In the genomic region with DNA sequence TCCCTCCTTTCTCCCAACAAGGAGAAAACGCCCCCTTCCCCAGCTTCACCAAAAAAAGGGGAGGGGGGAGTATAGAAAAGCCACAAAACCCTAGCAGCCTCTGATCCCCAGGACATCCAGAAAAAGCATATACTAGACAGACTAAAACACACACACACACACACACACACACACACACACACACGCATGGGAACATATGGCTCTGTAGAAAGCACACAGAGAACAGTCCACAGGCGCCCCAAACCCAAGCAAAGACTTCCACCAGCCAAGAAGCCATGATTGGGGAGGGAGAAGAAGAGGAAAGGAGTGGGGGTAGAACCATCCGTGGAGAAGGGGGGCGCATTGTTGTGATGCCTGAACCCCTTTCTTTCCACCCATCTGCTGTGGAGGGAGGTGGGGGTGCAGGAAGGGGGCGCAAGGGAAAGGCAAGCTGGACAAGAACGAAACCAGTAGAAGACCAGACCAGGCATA, we compare ENCODE assay signal across 8 mouse cellular contexts. TPM values are rescaled to one million over a fixed set of nuclear protein-coding genes. Genes with fewer than 3 reads are reported as not detected.
DNase-seq lines count a peak whose midpoint lies in the region; ATAC-seq lines count a peak whose summit lies in the region.

No protein-coding gene starts in this region.

- 0 out of 2 replicates have a peak, but pooled peaks have one; percentile 17 for ATAC-seq in frontal cortex, adult (ENCODE audit: low TSS enrichment)
- no peak for ATAC-seq in midbrain, embryonic 16.5 days
- no peak for ATAC-seq in monocyte, adult 5-6 weeks (replicated peaks; ENCODE audit: insufficient number of reproducible peaks, low FRiP score, low TSS enrichment, poor library complexity, severe bottlenecking)

- H3K4me3 ChIP-seq in midbrain, embryonic 16.5 days (ENCODE audit: low read depth, low read length), result peak overlapping the region; percentile 90

- no peaks in the 10 kb centered on the region for H3K9me3 ChIP-seq in midbrain, embryonic 16.5 days (replicated peaks; ENCODE audit: control insufficient read depth, low read length, poor library complexity, severe bottlenecking)

- peaks cover 24% of the 10 kb centered on the region for H3K4me1 ChIP-seq in midbrain, embryonic 16.5 days (ENCODE audit: control insufficient read depth, insufficient read depth, low read length)

- peak overlapping the region; percentile 89 for H3K27ac ChIP-seq in midbrain, embryonic 16.5 days (ENCODE audit: low read length)

- 0% methylated on average over 6 of the region's 7 CpGs for WGBS in midbrain, embryonic 16.5 days

- peak overlapping the region; percentile 85 for H3K4me2 ChIP-seq in midbrain, embryonic 16.5 days (ENCODE audit: low read length)

- intact Hi-C loops in left cerebral cortex, postnatal 36 days (cut with DNase I), result loop anchor here (5.0 to 10.0 kb wide), 3 partner anchors 309 to 1464 kb away; no protein-coding TSS in a partner anchor

- DNase-seq in left cerebral cortex, adult 18-20 months (ENCODE audit: low spot score in 2 of 2), result peak; percentile 24 to 25
- no peak for DNase-seq in left cerebral cortex, postnatal 36 days (ENCODE audit: low spot score in 2 of 2)
- DNase-seq in cerebellum, postnatal 36 days, result peak; percentile 48 to 64
- DNase-seq in layer of hippocampus, postnatal 10 days (ENCODE audit: low spot score in 2 of 2), result peak; percentile 35 to 41
- DNase-seq in thymus, adult 18-20 months, result no peak

- no peaks in the 10 kb centered on the region for H3K27me3 ChIP-seq in midbrain, embryonic 16.5 days (ENCODE audit: control insufficient read depth, insufficient read depth, low read depth, low read length)

- peak overlapping the region; percentile 94 for H3K9ac ChIP-seq in midbrain, embryonic 16.5 days (ENCODE audit: low read depth, low read length)

- H3K36me3 ChIP-seq in midbrain, embryonic 16.5 days (ENCODE audit: control insufficient read depth, insufficient read depth, low read length), result no peaks in the 10 kb centered on the region

RNA-seq across cellular contexts. Expression of a gene that starts 2.3 kb away (rescaled TPM):
- total RNA-seq in left cerebral cortex, adult 18-20 months (2021), result 100 to 1,000 TPM; 101 to 109 TPM
- 100 to 1,000 TPM; 100 to 137 TPM for total RNA-seq in left cerebral cortex, postnatal 36 days (2021)
- total RNA-seq in layer of hippocampus, postnatal 10 days (2021), result 100 to 1,000 TPM; 137 to 150 TPM
- polyA plus RNA-seq in midbrain, embryonic 16.5 days (2015; fragmentation: Nextera tagmentation; extraction: Ambion mirVana), result 49.8 and 61.6 TPM in 2 replicates
- not detected in 3 replicates for total RNA-seq in monocyte, adult 5-6 weeks (2017)

Comparison
In these comparisons a context has a peak if more than half of its experiments do, and no peak if none do; other contexts are left out.
1. DNase-seq: peak in left cerebral cortex, adult 18-20 months (2 of 2), cerebellum, postnatal 36 days (2 of 2) and layer of hippocampus, postnatal 10 days (2 of 2); none in left cerebral cortex, postnatal 36 days (0 of 2) and thymus, adult 18-20 months (0 of 2).
2. RNA of a gene that starts 2.3 kb away (total RNA-seq): 137 to 150 TPM in layer of hippocampus, postnatal 10 days, 100 to 137 TPM in left cerebral cortex, postnatal 36 days and 101 to 109 TPM in left cerebral cortex, adult 18-20 months; not detected in monocyte, adult 5-6 weeks; every median in the first group is over 100 times any median in the second.